ENCODE assay signal across 9 mouse cellular contexts in genomic region chr6:47794106-47794830, GRCm38 (mm10). TPM values are rescaled to one million over a fixed set of nuclear protein-coding genes. Genes with fewer than 3 reads are reported as not detected.
DNase-seq lines count a peak whose midpoint lies in the region; ATAC-seq and TF ChIP-seq lines count a peak whose summit lies in the region.
"Had no signal": no experiment of that assay in that cellular context is flagged by ENCODE, and none has a peak within 500 bp of the region (broad histone marks: within the 10 kb centered on the region; RNA-seq: fewer than 3 reads in every experiment).

No protein-coding gene starts in this region.

- no peaks in the 10 kb centered on the region for H3K79me2 ChIP-seq in MEL (ENCODE audit: control insufficient read depth, insufficient read depth, low read length, poor library complexity)

- no peak; the same call in none of the 2 replicates for TF ChIP-seq RAD21 in MEL (IDR thresholded peaks at IDR 0.05; ENCODE audit: low read depth, low read length)

- H3K36me3 ChIP-seq in MEL (ENCODE audit: control insufficient read depth in 1 of 2, insufficient read depth in 2 of 2, low read length in 2 of 2) = peaks cover 9 to 14% of the 10 kb centered on the region in 2 experiments
- H3K36me3 ChIP-seq in hindbrain, embryonic 14.5 days (replicated peaks; ENCODE audit: control insufficient read depth, insufficient read depth) = peaks cover 48% of the 10 kb centered on the region
- H3K36me3 ChIP-seq in midbrain, postnatal 0 days (ENCODE audit: insufficient read depth, low read length) = peaks cover 24% of the 10 kb centered on the region

- TF ChIP-seq EP300 in MEL (IDR thresholded peaks at IDR 0.05; ENCODE audit: low read depth in 1 of 2, low read length in 2 of 2) = no peak

- no peak overlapping the region for H3K27ac ChIP-seq in MEL (ENCODE audit: control insufficient read depth, low read depth, low read length)
- H3K27ac ChIP-seq in hindbrain, embryonic 14.5 days = peak overlapping the region; percentile 40
- H3K27ac ChIP-seq in midbrain, postnatal 0 days (ENCODE audit: low read depth, low read length) = no peak overlapping the region

- H3K27me3 ChIP-seq in MEL (ENCODE audit: control insufficient read depth in 1 of 2, insufficient read depth in 2 of 2, low read length in 2 of 2) = no peaks in the 10 kb centered on the region
- no peaks in the 10 kb centered on the region for H3K27me3 ChIP-seq in hindbrain, embryonic 14.5 days (ENCODE audit: control insufficient read depth, insufficient read depth, low read length)
- no peaks in the 10 kb centered on the region for H3K27me3 ChIP-seq in midbrain, postnatal 0 days (ENCODE audit: insufficient read depth, low read length)

- TF ChIP-seq CTCF in MEL (IDR thresholded peaks at IDR 0.05 in 2 of 3, conservative IDR thresholded peaks at IDR 0.05 in 1 of 3; ENCODE audit: control insufficient read depth in 1 of 3, insufficient read depth in 1 of 3, low read depth in 2 of 3, low read length in 3 of 3, poor library complexity in 1 of 3, severe bottlenecking in 1 of 3) = peak in 2 of 3 experiments; percentile 50; a peak in 4 of 6 replicates
- TF ChIP-seq CTCF in midbrain, postnatal 0 days (IDR thresholded peaks at IDR 0.05) = peak; percentile 64

- peak; percentile 31 to 49 for DNase-seq in cerebellum, adult 18-20 months
- peak; percentile 24 to 25 for DNase-seq in left cerebral cortex, adult 18-20 months (ENCODE audit: low spot score in 2 of 2)
- DNase-seq in left cerebral cortex, adult 11 months (ENCODE audit: low spot score) = no peak
- DNase-seq in MEL (ENCODE audit: low read depth, low spot score) = peak; percentile 41
- DNase-seq in hindbrain, embryonic 14.5 days (ENCODE audit: low spot score) = no peak
- peak; percentile 58 for DNase-seq in midbrain, postnatal 0 days (ENCODE audit: low spot score)

- no peaks in the 10 kb centered on the region for H3K9me3 ChIP-seq in MEL (replicated peaks; ENCODE audit: insufficient read depth, low read length)
- H3K9me3 ChIP-seq in hindbrain, embryonic 14.5 days (ENCODE audit: control insufficient read depth, low read length) = no peaks in the 10 kb centered on the region
- no peaks in the 10 kb centered on the region for H3K9me3 ChIP-seq in midbrain, postnatal 0 days (ENCODE audit: low read length)
- H3K9me3 ChIP-seq: G1E had no signal

- TF ChIP-seq POLR2A in MEL (IDR thresholded peaks at IDR 0.05; ENCODE audit: control insufficient read depth in 1 of 2, insufficient read depth in 1 of 2, low read depth in 1 of 2, low read length in 2 of 2, poor library complexity in 1 of 2) = no peak; a peak in 1 of 4 replicates

- no peak for ATAC-seq in cerebellum, adult (ENCODE audit: insufficient number of reproducible peaks, low FRiP score, low TSS enrichment)
- ATAC-seq in hindbrain, embryonic 14.5 days (ENCODE audit: low FRiP score) = peak; percentile 46; the same call in 1 of the 2 replicates
- ATAC-seq in midbrain, postnatal 0 days (ENCODE audit: low FRiP score) = no peak
- no peak for ATAC-seq in activated CD4-positive, CD25-positive, alpha-beta regulatory T cell, adult 4 months

- H3K4me1 ChIP-seq in MEL (ENCODE audit: control insufficient read depth in 1 of 2, insufficient read depth in 2 of 2, low read length in 2 of 2) = peaks cover 3 to 10% of the 10 kb centered on the region in 2 experiments
- H3K4me1 ChIP-seq in hindbrain, embryonic 14.5 days (replicated peaks; ENCODE audit: control insufficient read depth, insufficient read depth, low read length) = peaks cover under 1% of the 10 kb centered on the region; the same call in 1 of the 2 replicates
- no peaks in the 10 kb centered on the region for H3K4me1 ChIP-seq in midbrain, postnatal 0 days (ENCODE audit: insufficient read depth, low read length)

- no peak overlapping the region for H3K4me2 ChIP-seq in hindbrain, embryonic 14.5 days (replicated peaks)
- H3K4me2 ChIP-seq in midbrain, postnatal 0 days (ENCODE audit: low read depth, low read length, poor library complexity, severe bottlenecking) = no peak overlapping the region

- WGBS in hindbrain, embryonic 14.5 days = 36% methylated on average over 10 of the region's 10 CpGs
- WGBS in midbrain, postnatal 0 days = 30% methylated on average over 10 of the region's 10 CpGs

- no peak overlapping the region for H3K4me3 ChIP-seq in MEL (ENCODE audit: control insufficient read depth in 1 of 2, insufficient read depth in 1 of 2, low read depth in 2 of 2, low read length in 2 of 2)
- no peak overlapping the region for H3K4me3 ChIP-seq in hindbrain, embryonic 14.5 days (replicated peaks; ENCODE audit: low read length)
- no peak overlapping the region for H3K4me3 ChIP-seq in midbrain, postnatal 0 days (ENCODE audit: low read depth, low read length)

- H3K9ac ChIP-seq in MEL (ENCODE audit: control insufficient read depth, low read depth, low read length, poor library complexity, severe bottlenecking) = no peak overlapping the region
- no peak overlapping the region for H3K9ac ChIP-seq in hindbrain, embryonic 14.5 days
- no peak overlapping the region for H3K9ac ChIP-seq in midbrain, postnatal 0 days (replicated peaks; ENCODE audit: low read length, poor library complexity, severe bottlenecking)

TF ChIP-seq in MEL, 35 proteins besides CTCF, POLR2A, EP300 and RAD21:
- TF ChIP-seq ZNF384 (IDR thresholded peaks at IDR 0.05; ENCODE audit: low read depth, low read length) (no peak), SIN3A (IDR thresholded peaks at IDR 0.05; ENCODE audit: low read length) (no peak), SMC3 (IDR thresholded peaks at IDR 0.05; ENCODE audit: low read depth, low read length) (peak; percentile 55)

RNA-seq across cellular contexts. Expression of gene Pdia4, which starts 19.0 kb away (rescaled TPM):
- 10 to 100 TPM; 55.9 to 63.5 TPM for total RNA-seq in left cerebral cortex, adult 18-20 months (2021)
- total RNA-seq in MEL (2012; rRNA removed) = 95.0 and 112 TPM in 2 replicates
- 10 to 100 TPM in 1 of 2 experiments, not detected in 1; 91.4 TPM for polyA plus RNA-seq in MEL (2012; ENCODE audit: insufficient read depth in 1 of 2, insufficient read length in 2 of 2, low read depth in 1 of 2, low replicate concordance in 2 of 2, missing spikeins in 1 of 2)
- 149 and 168 TPM in 2 replicates for polyA plus RNA-seq in hindbrain, embryonic 14.5 days (2014; fragmentation: Nextera tagmentation; extraction: Ambion mirVana)
- total RNA-seq in midbrain, postnatal 0 days (2014; rRNA removed) = 92.7 and 94.7 TPM in 2 replicates
- polyA plus RNA-seq in midbrain, postnatal 0 days (2015; fragmentation: Nextera tagmentation; extraction: Ambion mirVana) = 72.6 and 81.6 TPM in 2 replicates
- 100 to 1,000 TPM; 160 to 172 TPM for polyA plus RNA-seq in activated CD4-positive, CD25-positive, alpha-beta regulatory T cell, adult 4 months (2017; shearing (Covaris generic))

RNA-seq across cellular contexts. Expression of gene Zfp786, which starts 36.4 kb away (rescaled TPM):
- total RNA-seq in left cerebral cortex, adult 18-20 months (2021) = 1 to 10 TPM; 5.2 to 6.2 TPM
- 1.2 and 2.0 TPM in 2 replicates for total RNA-seq in MEL (2012; rRNA removed)
- 1 to 10 TPM in 1 of 2 experiments, not detected in 1; 1.3 TPM for polyA plus RNA-seq in MEL (2012; ENCODE audit: insufficient read depth in 1 of 2, insufficient read length in 2 of 2, low read depth in 1 of 2, low replicate concordance in 2 of 2, missing spikeins in 1 of 2)
- polyA plus RNA-seq in hindbrain, embryonic 14.5 days (2014; fragmentation: Nextera tagmentation; extraction: Ambion mirVana) = 13.6 and 13.7 TPM in 2 replicates
- total RNA-seq in midbrain, postnatal 0 days (2014; rRNA removed) = 16.8 and 18.1 TPM in 2 replicates
- polyA plus RNA-seq in midbrain, postnatal 0 days (2015; fragmentation: Nextera tagmentation; extraction: Ambion mirVana) = 6.5 and 7.7 TPM in 2 replicates
- not detected for polyA plus RNA-seq in activated CD4-positive, CD25-positive, alpha-beta regulatory T cell, adult 4 months (2017; shearing (Covaris generic))

RNA-seq across cellular contexts. Expression of gene Zfp398, which starts 41.2 kb away (rescaled TPM):
- 10 to 100 TPM; 21.0 to 21.3 TPM for total RNA-seq in left cerebral cortex, adult 18-20 months (2021)
- total RNA-seq in MEL (2012; rRNA removed) = 4.2 and 4.7 TPM in 2 replicates
- polyA plus RNA-seq in MEL (2012; ENCODE audit: insufficient read depth in 1 of 2, insufficient read length in 2 of 2, low read depth in 1 of 2, low replicate concordance in 2 of 2, missing spikeins in 1 of 2) = 1 to 10 TPM in 1 of 2 experiments, not detected in 1; 9.5 TPM
- 15.7 and 18.6 TPM in 2 replicates for polyA plus RNA-seq in hindbrain, embryonic 14.5 days (2014; fragmentation: Nextera tagmentation; extraction: Ambion mirVana)
- total RNA-seq in midbrain, postnatal 0 days (2014; rRNA removed) = 30.6 and 32.1 TPM in 2 replicates
- polyA plus RNA-seq in midbrain, postnatal 0 days (2015; fragmentation: Nextera tagmentation; extraction: Ambion mirVana) = 11.9 and 14.3 TPM in 2 replicates
- 10 to 100 TPM; 10.2 to 11.4 TPM for polyA plus RNA-seq in activated CD4-positive, CD25-positive, alpha-beta regulatory T cell, adult 4 months (2017; shearing (Covaris generic))

Comparison
In these comparisons a context has a peak if more than half of its experiments do, and no peak if none do; other contexts are left out.
1. DNase-seq: peak in cerebellum, adult 18-20 months (2 of 2), left cerebral cortex, adult 18-20 months (2 of 2), MEL (single experiment) and midbrain, postnatal 0 days (single experiment); none in left cerebral cortex, adult 11 months (single experiment) and hindbrain, embryonic 14.5 days (single experiment).